In the genomic region with DNA sequence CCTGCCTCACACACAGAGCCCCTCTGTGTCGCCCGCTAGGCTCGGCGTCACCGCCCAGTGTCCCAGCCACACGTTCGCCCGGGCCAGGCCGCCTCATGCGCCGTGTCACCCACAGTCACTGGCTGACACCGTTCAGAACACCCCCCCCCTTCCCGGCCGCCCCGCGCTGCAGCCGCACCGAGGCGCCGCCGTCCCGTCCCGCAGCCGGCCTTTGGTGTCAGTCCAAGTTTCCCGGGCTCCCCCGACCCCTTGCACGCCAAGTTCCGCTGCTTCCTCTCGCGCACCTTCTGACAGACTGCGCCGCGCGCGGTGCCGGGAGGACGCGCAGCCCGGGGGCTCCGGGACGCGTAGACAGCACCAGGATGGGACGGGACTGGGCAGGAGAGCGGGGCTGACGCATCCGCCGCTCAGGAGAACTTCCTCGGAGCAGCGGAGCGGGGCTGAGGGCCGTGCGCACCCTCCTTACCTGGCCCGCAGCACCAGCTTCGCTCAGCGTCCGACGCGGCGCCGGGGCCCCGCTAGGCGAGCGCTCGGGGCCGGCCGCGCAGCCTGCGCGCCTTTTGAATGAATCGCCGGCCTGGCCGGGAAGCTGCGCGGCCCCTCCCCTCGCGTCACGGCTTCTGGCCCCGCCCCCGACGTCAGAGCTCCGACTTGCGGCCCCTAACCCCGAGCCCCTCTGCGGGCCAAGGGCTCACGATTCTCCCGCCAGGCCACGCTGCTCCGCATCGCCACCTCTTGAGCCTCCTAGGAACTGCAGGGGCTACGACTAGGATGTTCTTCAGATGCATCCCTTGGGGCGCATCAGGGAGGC, we compare ENCODE assay signal across 8 mouse cellular contexts. TPM values are rescaled to one million over a fixed set of nuclear protein-coding genes. Genes with fewer than 3 reads are reported as not detected.
DNase-seq lines count a peak whose midpoint lies in the region; ATAC-seq and TF ChIP-seq lines count a peak whose summit lies in the region.

A gene (minus strand): TSS at position 619 of the 811 bp plus-strand sequence.

- peaks cover 10% of the 10 kb centered on the region for H3K4me1 ChIP-seq in hindbrain, embryonic 12.5 days

- DNase-seq in Patski (ENCODE audit: low read depth, low spot score): peak; percentile 70
- DNase-seq in cerebellum, postnatal 10 days: peak; percentile 99
- DNase-seq in frontal cortex, postnatal 10 days (ENCODE audit: low spot score in 2 of 2): peak; percentile 87 to 93
- peak; percentile 89 to 93 for DNase-seq in layer of hippocampus, postnatal 14 days (ENCODE audit: low spot score in 2 of 2)
- DNase-seq in lung, postnatal 10 days: peak; percentile 97
- peak; percentile 92 for DNase-seq in ovary, postnatal 14 days (ENCODE audit: low spot score)
- peak; percentile 95 to 98 for DNase-seq in thymus, postnatal 10 days (ENCODE audit: low spot score in 2 of 2)

- peak within 1 kb of the TSS; percentile 95 for H3K4me2 ChIP-seq in hindbrain, embryonic 12.5 days (replicated peaks)

- no peaks in the 10 kb centered on the region for H3K9me3 ChIP-seq in hindbrain, embryonic 12.5 days (replicated peaks)

- H3K27me3 ChIP-seq in Patski: no peaks in the 10 kb centered on the region
- H3K27me3 ChIP-seq in hindbrain, embryonic 12.5 days: no peaks in the 10 kb centered on the region

- peak within 1 kb of the TSS; percentile 77 for H3K4me3 ChIP-seq in hindbrain, embryonic 12.5 days

- POLR2A ChIA-PET in Patski (lab: Charles Lee): no interaction called here

- ATAC-seq in Patski: peak; percentile 84
- peak; percentile 94 for ATAC-seq in hindbrain, embryonic 12.5 days (ENCODE audit: low FRiP score)

- TF ChIP-seq CTCF in Patski (IDR thresholded peaks at IDR 0.05): no peak

- CTCF ChIA-PET in Patski (lab: Charles Lee): interaction anchor here (0.9 to 2.5 kb wide), 5 partner anchors 14 to 184 kb away, joined by 3 to 21 read pairs (median 3); no protein-coding TSS in a partner anchor

- no peaks in the 10 kb centered on the region for H3K36me3 ChIP-seq in hindbrain, embryonic 12.5 days

- 1% methylated on average over 91 of the region's 91 CpGs for WGBS in hindbrain, embryonic 12.5 days

- in situ Hi-C loops in Patski (cut with MboI; ENCODE audit: low pct_unique_long_range_greater_than_20kb): loop anchor here (10.0 kb wide), 1 partner anchor 338 kb away; no protein-coding TSS in a partner anchor

- peak within 1 kb of the TSS; percentile 73 for H3K27ac ChIP-seq in hindbrain, embryonic 12.5 days

- peak within 1 kb of the TSS; percentile 76 for H3K9ac ChIP-seq in hindbrain, embryonic 12.5 days

RNA-seq across cellular contexts. Expression of the gene that starts here (rescaled TPM):
- polyA plus RNA-seq in Patski (2021): 5.1 TPM
- 3.6 and 4.5 TPM in 2 replicates for polyA plus RNA-seq in hindbrain, embryonic 12.5 days (2016; fragmentation: Nextera tagmentation; extraction: Ambion mirVana)
- total RNA-seq in layer of hippocampus, postnatal 14 days (2021): 10 to 100 TPM; 10.5 to 14.3 TPM

Comparison
In these comparisons a context has a peak if more than half of its experiments do, and no peak if none do; other contexts are left out.
1. Peak in every context shown above with its lines: DNase-seq, ATAC-seq, H3K4me3 ChIP-seq and H3K27ac ChIP-seq.